In genomic region chr10:5804691-5805156, GRCm38 (mm10) we compare ENCODE assay signal across 8 mouse cellular contexts. TPM values are rescaled to one million over a fixed set of nuclear protein-coding genes. Genes with fewer than 3 reads are reported as not detected.
A peak's percentile ranks its signal among the peaks of the same experiment; 100 is the strongest.
DNase-seq lines count a peak whose midpoint lies in the region; ATAC-seq lines count a peak whose summit lies in the region.

No protein-coding gene starts in this region.

- peak overlapping the region; percentile 74 for H3K4me3 ChIP-seq in hindbrain, embryonic 12.5 days

- H3K27ac ChIP-seq in hindbrain, embryonic 12.5 days, result peak overlapping the region; percentile 79

- peak overlapping the region; percentile 98 for H3K4me2 ChIP-seq in hindbrain, embryonic 12.5 days (replicated peaks)

- H3K36me3 ChIP-seq in hindbrain, embryonic 12.5 days, result peaks cover 24% of the 10 kb centered on the region

- H3K9me3 ChIP-seq in hindbrain, embryonic 12.5 days (replicated peaks), result no peaks in the 10 kb centered on the region

- peaks cover 24% of the 10 kb centered on the region for H3K4me1 ChIP-seq in hindbrain, embryonic 12.5 days

- H3K27me3 ChIP-seq in hindbrain, embryonic 12.5 days, result no peaks in the 10 kb centered on the region

- H3K9ac ChIP-seq in hindbrain, embryonic 12.5 days, result peak overlapping the region; percentile 69

- peak; percentile 3 for DNase-seq in gastrocnemius, adult 18-20 months (ENCODE audit: low spot score)
- DNase-seq in gastrocnemius, postnatal 25 days, result no peak
- peak; percentile 34 for DNase-seq in 3T3-L1 (ENCODE audit: low read depth, low spot score)
- DNase-seq in embryo, embryonic 10.5 days (ENCODE audit: low spot score), result peak; percentile 69
- DNase-seq in thymus, postnatal 0 days (ENCODE audit: low spot score), result peak; percentile 45
- DNase-seq in frontal cortex, postnatal 14 days (ENCODE audit: low spot score in 2 of 2), result no peak

- WGBS in hindbrain, embryonic 12.5 days, result 0% methylated on average over 20 of the region's 24 CpGs

- peak; percentile 48 for ATAC-seq in hindbrain, embryonic 12.5 days (ENCODE audit: low FRiP score)
- peak; percentile 35 for ATAC-seq in megakaryocyte-erythroid progenitor cell, adult 5-6 weeks (replicated peaks; ENCODE audit: low FRiP score, low TSS enrichment, poor library complexity, severe bottlenecking)

RNA-seq across cellular contexts. Expression of gene Fbxo5, which starts 0.7 kb away (rescaled TPM):
- under 1 TPM; 0.21 to 0.40 TPM for total RNA-seq in gastrocnemius, adult 18-20 months (2021)
- total RNA-seq in gastrocnemius, postnatal 25 days (2021), result under 1 TPM; 0.59 to 0.64 TPM
- polyA plus RNA-seq in hindbrain, embryonic 12.5 days (2016; fragmentation: Nextera tagmentation; extraction: Ambion mirVana), result 46.5 and 49.0 TPM in 2 replicates
- total RNA-seq in megakaryocyte-erythroid progenitor cell, adult 5-6 weeks (2014; fragmentation: Nextera tagmentation), result 91.9 and 94.5 TPM in 2 replicates
- 39.0 and 49.5 TPM in 2 replicates for total RNA-seq in megakaryocyte-erythroid progenitor cell, adult 5-6 weeks (2017)
- polyA plus RNA-seq in thymus, postnatal 0 days (2015; fragmentation: Nextera tagmentation; extraction: Ambion mirVana), result 112 and 116 TPM in 2 replicates

RNA-seq across cellular contexts. Expression of gene Mtrf1l, which starts 19.0 kb away (rescaled TPM):
- total RNA-seq in gastrocnemius, adult 18-20 months (2021), result 1 to 10 TPM; 3.8 TPM
- 1 to 10 TPM; 5.6 to 7.3 TPM for total RNA-seq in gastrocnemius, postnatal 25 days (2021)
- 11.6 and 12.5 TPM in 2 replicates for polyA plus RNA-seq in hindbrain, embryonic 12.5 days (2016; fragmentation: Nextera tagmentation; extraction: Ambion mirVana)
- 13.1 and 16.3 TPM in 2 replicates for total RNA-seq in megakaryocyte-erythroid progenitor cell, adult 5-6 weeks (2014; fragmentation: Nextera tagmentation)
- total RNA-seq in megakaryocyte-erythroid progenitor cell, adult 5-6 weeks (2017), result 24.3 and 49.2 TPM in 2 replicates
- polyA plus RNA-seq in thymus, postnatal 0 days (2015; fragmentation: Nextera tagmentation; extraction: Ambion mirVana), result 15.3 and 18.0 TPM in 2 replicates

Comparison
In these comparisons a context has a peak if more than half of its experiments do, and no peak if none do; other contexts are left out.
1. DNase-seq: peak in gastrocnemius, adult 18-20 months (single experiment), 3T3-L1 (single experiment), embryo, embryonic 10.5 days (single experiment) and thymus, postnatal 0 days (single experiment); none in gastrocnemius, postnatal 25 days (single experiment) and frontal cortex, postnatal 14 days (0 of 2).
2. RNA of gene Fbxo5, which starts 0.7 kb away (total RNA-seq): 39.0 to 94.5 TPM in megakaryocyte-erythroid progenitor cell, adult 5-6 weeks; 0.59 to 0.64 TPM in gastrocnemius, postnatal 25 days and 0.21 to 0.40 TPM in gastrocnemius, adult 18-20 months; every median in the first group is over 10 times any median in the second.